Mouse (Mus musculus): Measurements from ENCODE around the gene Phlpp2. TPM values are rescaled to one million over a fixed set of nuclear protein-coding genes. Genes with fewer than 3 reads are reported as not detected.

The Phlpp2 gene
- total RNA-seq, 1 experiment from 2014 or later: 6.3 TPM

DNA sequence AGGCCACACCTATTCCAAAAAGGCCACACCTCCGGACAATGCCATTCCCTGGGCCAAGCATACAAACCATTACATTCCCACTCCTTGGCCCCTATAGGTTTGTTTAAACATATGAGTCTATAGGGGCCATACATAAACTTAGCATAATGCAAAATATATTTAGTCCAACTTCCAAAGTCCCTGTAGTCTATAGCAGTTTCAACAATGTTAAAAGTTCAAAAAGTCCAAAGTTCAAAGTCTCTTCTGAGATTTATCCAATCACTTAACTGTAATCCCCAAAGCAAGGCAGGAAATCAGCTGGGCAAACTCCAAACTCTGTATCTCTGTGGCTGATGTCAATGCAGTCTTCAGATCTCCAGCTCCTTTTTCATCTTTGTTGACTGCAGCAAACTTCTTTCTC lies 20.9 kb downstream of the Phlpp2 start:
- ATAC-seq (replicated peaks in 1 of 2; ENCODE audit: insufficient read depth in 1 of 2, low FRiP score in 2 of 2, low TSS enrichment in 1 of 2, low read depth in 1 of 2, poor library complexity in 2 of 2, severe bottlenecking in 2 of 2): no peak

DNA sequence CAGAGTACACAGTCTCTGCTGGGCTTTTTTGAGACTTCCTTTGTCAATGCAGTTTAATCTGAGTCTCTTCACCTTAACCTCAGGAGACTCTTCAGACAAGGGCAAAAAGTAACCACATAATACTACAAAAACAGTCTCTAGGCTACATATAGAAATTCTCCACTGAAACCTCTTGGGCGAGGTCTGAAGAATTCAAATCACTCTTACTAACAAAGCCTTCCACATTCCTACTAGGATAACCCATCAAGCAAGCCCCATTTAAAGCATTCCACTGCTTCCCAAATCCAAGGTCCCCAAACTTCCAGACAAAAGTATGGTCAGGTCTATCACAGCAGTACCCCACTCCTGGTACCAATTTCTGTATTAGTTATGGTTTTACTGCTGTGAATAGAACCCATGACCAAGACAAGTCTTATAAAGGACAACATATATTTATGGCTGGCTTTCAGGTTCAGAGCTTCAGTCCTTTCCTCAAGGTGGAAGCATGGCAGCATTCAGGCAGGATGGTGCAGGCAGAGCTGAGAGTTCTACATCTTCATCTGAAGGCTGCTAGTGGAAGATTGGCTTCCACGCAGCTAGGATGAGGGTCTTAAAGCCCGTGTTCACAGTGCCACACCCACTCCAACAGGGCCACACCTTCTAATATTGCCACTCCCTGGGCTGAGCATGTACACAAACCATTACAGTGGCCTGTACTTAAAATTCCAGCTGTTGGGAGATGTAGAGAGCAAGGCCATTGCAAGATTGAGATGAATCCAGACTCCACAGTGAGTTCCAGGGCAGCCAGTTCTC lies 22.6 kb downstream of the Phlpp2 start:
- ATAC-seq (replicated peaks in 1 of 2; ENCODE audit: insufficient read depth in 1 of 2, low FRiP score in 2 of 2, low TSS enrichment in 1 of 2, low read depth in 1 of 2, poor library complexity in 2 of 2, severe bottlenecking in 2 of 2): no peak

DNA sequence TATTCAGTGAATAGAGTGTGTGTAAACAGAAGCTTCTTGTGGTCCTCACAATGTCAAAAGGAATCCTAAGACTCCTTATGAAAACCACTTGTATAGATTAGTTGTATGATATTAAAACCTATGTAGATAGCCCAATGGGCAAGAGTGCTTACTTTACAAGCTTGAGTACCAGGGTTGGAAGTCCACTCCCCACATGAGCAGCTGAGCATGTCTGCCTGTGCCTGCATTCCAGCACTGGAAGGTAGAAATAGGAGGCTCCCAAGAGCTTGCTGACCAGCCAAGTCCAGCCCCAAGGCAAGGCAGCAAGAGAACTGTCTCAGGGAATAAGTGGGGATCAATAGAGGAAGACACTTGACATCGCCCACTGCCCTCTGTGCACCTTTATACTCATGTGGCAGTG lies 26.3 kb downstream of the Phlpp2 start:
- no peak for ATAC-seq (replicated peaks in 1 of 2; ENCODE audit: insufficient read depth in 1 of 2, low FRiP score in 2 of 2, low TSS enrichment in 1 of 2, low read depth in 1 of 2, poor library complexity in 2 of 2, severe bottlenecking in 2 of 2)

DNA sequence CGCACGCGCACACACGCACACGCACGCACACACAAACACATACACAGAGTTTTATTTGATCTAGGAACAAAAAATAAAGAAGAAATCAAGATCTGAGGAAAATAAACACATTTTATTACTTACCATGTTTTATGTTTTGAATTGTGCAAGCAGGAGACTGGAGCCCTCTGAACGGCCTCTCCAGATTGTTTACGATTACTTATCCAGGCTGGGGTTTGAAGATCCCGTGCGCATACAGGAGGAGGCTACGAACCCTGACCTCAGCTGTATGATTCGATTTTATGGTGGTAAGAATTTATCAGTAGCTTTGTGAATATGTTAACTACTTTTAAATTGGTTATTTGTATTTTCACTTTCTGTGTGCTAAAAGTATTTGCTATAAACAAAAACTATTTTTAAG lies 27.0 kb downstream of the Phlpp2 start:
- ATAC-seq (replicated peaks in 1 of 2; ENCODE audit: insufficient read depth in 1 of 2, low FRiP score in 2 of 2, low TSS enrichment in 1 of 2, low read depth in 1 of 2, poor library complexity in 2 of 2, severe bottlenecking in 2 of 2): no peak

DNA sequence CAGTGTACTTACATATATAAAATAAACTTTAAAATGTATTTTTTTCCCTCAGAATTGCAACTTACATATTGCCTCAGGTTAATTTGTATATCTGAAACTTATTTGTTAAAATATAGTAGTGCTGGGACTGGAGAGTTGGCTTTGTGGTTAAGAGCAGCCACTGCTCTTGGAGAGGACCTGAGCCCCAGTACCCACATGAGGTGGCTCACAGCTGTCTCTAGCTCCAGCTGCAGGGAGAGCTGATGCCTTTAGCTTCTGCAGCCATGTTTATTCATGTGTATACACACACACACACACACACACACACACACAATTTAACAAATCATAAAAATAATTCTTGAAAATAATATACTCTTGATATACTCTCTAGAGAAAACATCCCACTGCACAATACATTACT lies 34.0 kb downstream of the Phlpp2 start:
- no peak for ATAC-seq (replicated peaks in 1 of 2; ENCODE audit: insufficient read depth in 1 of 2, low FRiP score in 2 of 2, low TSS enrichment in 1 of 2, low read depth in 1 of 2, poor library complexity in 2 of 2, severe bottlenecking in 2 of 2)

DNA sequence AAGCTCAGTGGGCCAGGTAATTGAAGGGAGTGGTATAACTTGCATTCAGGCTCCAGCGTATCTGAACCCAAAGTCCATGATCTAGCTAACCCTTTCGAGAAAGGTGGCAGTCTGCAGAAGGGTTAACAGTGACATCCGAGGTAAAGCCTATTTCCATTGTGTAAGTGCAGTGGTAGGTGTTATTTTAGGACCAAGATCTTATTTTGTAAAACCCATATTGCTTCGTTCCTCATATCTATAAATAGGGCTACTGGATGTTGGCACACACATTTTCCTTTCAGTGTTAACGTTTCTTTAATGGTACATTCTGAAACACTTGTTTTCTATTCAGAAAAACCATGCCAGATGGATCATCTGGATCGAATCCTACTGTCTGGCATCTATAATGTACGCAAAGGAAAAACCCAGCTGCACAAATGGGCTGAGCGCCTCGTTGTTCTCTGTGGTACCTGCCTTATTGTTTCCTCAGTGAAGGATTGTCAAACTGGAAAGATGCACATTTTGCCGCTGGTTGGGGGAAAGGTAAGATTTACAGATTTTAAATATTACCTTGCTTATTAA lies 35.6 kb downstream of the Phlpp2 start:
- no peak for ATAC-seq (replicated peaks in 1 of 2; ENCODE audit: insufficient read depth in 1 of 2, low FRiP score in 2 of 2, low TSS enrichment in 1 of 2, low read depth in 1 of 2, poor library complexity in 2 of 2, severe bottlenecking in 2 of 2)

- no peak for ATAC-seq (replicated peaks in 1 of 2; ENCODE audit: insufficient read depth in 1 of 2, low FRiP score in 2 of 2, low TSS enrichment in 1 of 2, low read depth in 1 of 2, poor library complexity in 2 of 2, severe bottlenecking in 2 of 2)
These were observed 36.8 kb downstream of the Phlpp2 start for GRCm38 (mm10) chr8:109904928-109905668.

GRCm38 (mm10) chr8:109906907-109907306 lies 38.6 kb downstream of the Phlpp2 start:
- no peak for ATAC-seq (replicated peaks in 1 of 2; ENCODE audit: insufficient read depth in 1 of 2, low FRiP score in 2 of 2, low TSS enrichment in 1 of 2, low read depth in 1 of 2, poor library complexity in 2 of 2, severe bottlenecking in 2 of 2)

DNA sequence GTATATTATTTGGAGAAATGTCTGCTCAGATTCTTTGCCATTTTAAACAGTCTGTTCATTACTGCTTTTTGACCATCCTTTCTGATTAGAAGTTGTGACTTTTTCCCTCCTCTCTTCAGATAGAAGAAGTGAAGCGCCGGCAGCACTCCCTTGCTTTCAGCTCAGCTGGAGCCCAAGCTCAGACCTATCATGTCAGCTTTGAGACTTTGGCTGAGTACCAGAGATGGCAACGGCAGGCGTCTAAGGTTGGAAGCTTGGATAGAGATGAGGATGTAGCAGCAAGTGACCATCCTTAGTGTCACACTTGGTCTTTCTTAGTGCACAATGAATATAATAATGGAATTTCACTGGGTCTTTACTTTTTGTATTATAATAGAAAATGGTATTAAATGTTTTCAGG lies 39.0 kb downstream of the Phlpp2 start:
- ATAC-seq (replicated peaks in 1 of 2; ENCODE audit: insufficient read depth in 1 of 2, low FRiP score in 2 of 2, low TSS enrichment in 1 of 2, low read depth in 1 of 2, poor library complexity in 2 of 2, severe bottlenecking in 2 of 2): no peak

DNA sequence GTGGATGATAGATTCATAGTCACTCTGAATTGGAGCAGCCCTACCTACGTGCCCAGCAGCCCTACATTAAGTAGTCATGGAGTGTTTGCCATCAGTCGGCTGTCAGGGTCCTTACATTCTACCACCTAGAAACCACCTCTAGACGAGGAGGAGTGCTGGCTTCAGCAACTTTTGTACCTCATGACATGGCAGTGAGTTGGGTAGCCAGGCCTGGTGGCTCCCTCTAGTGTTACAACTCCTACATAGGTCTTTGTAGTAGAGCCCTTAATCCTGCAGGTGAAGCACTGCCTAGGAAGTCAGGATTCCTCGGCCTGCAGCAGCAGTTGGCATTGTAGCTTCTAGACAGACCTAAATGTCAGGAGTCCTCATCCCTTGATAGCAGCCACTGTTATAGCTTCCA lies 48.9 kb downstream of the Phlpp2 start:
- peak; percentile 94 to 98 for ATAC-seq (replicated peaks in 1 of 2; ENCODE audit: insufficient read depth in 1 of 2, low FRiP score in 2 of 2, low TSS enrichment in 1 of 2, low read depth in 1 of 2, poor library complexity in 2 of 2, severe bottlenecking in 2 of 2)

DNA sequence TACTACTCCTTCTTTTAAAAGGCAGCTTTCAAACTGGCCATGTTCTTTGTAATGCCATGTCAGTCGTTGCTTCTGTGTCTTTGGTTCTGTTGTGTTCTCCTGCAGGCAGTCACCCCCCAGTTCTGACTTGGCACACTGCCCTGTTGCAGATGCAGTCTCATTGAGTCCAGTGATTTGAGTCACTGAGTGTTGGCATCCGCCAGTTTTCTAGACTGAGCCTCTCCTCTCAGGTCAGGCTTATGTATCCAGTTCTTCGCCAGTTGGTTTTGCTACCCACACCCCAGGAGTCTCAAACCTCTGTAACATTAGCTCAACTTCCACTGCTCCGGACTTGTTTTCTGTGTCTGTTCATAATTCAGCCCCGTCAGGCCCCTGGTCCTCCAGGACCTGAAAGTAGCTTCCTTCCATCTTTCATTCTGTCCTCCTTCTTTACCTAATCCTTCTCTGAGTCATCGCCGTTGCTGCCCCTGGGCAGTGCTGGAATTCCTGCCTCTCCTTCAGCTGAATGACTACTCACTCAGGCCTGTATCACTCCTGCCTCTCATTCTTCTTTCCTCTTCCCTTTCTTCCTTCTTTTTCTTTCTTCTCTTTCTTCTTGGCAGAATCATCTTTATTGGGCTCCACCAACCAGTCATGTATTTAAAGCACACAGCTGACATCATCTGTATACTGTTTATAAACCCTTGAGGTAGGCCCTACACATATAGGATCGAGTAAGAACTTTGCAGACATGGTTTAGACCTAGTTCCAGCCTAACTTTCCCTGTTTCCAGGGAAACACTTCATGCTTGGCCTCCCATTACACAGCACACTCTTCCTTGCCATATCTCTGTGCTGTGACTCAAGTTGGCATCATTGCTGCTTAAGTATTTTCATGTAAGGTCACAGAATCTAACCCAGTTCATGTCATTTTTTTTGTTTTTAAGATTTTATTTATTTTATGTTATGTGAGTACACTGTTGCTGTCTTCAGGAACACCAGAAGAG lies 52.4 kb downstream of the Phlpp2 start:
- ATAC-seq (replicated peaks in 1 of 2; ENCODE audit: insufficient read depth in 1 of 2, low FRiP score in 2 of 2, low TSS enrichment in 1 of 2, low read depth in 1 of 2, poor library complexity in 2 of 2, severe bottlenecking in 2 of 2): no peak

DNA sequence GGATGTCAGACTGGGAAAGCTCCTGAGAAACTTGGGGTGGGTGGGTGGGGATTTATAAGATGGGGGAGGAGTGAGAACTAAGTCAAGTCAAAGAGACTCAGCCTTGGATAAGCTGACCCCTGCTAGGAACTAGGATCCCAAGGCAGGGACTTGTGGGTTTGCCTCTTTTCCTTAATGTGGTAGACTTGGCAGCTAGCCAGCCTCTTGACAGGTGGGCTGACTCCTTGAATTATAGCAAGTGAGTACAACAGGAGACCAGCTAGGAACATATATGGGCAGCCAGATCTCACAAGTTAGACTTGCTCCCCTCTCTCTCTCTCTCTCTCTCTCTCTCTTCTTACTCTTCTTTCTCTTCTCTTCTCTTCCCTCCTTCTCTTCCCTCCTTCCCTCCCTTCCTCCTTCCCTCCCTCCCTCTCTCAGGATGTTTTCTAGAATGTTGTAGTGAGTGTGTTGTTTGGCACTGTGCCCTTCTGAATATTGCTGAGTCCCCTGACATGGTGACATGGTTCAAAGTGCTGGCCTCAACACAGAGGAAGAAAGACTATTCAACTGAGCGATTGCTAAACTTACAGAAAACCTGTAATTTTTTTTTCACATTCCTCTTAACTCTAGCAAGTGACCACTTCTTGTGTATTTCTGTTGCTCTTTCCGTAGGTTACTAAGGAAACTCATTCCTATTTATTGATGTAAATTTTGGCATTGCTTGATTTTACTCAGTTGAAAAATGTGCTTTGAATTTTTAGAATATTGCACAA lies 73.4 kb downstream of the Phlpp2 start:
- ATAC-seq (replicated peaks in 1 of 2; ENCODE audit: insufficient read depth in 1 of 2, low FRiP score in 2 of 2, low TSS enrichment in 1 of 2, low read depth in 1 of 2, poor library complexity in 2 of 2, severe bottlenecking in 2 of 2): 0 out of 4 replicates have a peak, but pooled peaks of 1 of the 2 experiments have one; percentile 49

GRCm38 (mm10) chr8:109945153-109945632 lies 76.9 kb downstream of the Phlpp2 start:
- ATAC-seq (replicated peaks in 1 of 2; ENCODE audit: insufficient read depth in 1 of 2, low FRiP score in 2 of 2, low TSS enrichment in 1 of 2, low read depth in 1 of 2, poor library complexity in 2 of 2, severe bottlenecking in 2 of 2): no peak

DNA sequence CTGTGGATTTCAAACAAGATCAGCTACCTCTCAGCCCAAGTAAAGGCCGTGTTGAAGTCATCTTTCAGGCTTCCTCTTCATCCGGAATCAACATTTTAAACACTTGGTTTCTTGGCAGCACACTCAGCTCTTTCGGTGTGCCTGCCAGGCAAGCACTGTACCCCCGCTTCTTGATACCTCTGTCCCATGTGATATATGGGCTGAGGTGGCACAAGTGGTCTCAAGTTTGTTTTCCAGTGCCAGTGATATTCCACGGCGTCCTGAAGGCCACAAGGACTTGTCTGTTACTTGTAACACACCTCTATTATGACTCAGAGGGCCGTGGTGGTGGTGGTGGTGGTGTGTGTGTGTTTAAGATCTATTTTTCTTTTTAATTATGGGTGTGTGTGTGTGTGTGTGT lies 77.4 kb downstream of the Phlpp2 start:
- no peak for ATAC-seq (replicated peaks in 1 of 2; ENCODE audit: insufficient read depth in 1 of 2, low FRiP score in 2 of 2, low TSS enrichment in 1 of 2, low read depth in 1 of 2, poor library complexity in 2 of 2, severe bottlenecking in 2 of 2)

DNA sequence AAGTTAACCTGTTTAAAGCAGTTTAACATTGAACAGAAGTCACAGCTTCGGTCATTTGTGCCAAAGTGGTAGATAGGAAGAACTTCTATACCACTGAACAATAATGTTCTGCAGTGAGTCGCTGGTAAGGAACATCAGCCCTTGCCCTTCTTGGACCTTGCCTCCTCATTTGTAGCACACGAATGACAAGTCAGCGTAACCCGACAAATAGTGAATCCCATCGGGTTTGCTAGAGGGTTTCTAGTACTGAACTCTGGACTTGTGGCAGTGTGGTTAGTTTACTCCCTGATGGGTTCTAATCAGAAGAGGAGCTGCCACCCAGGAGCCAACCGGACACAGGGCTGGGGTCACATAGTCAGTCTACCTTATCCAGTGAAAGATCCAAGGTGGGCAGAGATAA lies 77.9 kb downstream of the Phlpp2 start:
- ATAC-seq (replicated peaks in 1 of 2; ENCODE audit: insufficient read depth in 1 of 2, low FRiP score in 2 of 2, low TSS enrichment in 1 of 2, low read depth in 1 of 2, poor library complexity in 2 of 2, severe bottlenecking in 2 of 2): no peak

DNA sequence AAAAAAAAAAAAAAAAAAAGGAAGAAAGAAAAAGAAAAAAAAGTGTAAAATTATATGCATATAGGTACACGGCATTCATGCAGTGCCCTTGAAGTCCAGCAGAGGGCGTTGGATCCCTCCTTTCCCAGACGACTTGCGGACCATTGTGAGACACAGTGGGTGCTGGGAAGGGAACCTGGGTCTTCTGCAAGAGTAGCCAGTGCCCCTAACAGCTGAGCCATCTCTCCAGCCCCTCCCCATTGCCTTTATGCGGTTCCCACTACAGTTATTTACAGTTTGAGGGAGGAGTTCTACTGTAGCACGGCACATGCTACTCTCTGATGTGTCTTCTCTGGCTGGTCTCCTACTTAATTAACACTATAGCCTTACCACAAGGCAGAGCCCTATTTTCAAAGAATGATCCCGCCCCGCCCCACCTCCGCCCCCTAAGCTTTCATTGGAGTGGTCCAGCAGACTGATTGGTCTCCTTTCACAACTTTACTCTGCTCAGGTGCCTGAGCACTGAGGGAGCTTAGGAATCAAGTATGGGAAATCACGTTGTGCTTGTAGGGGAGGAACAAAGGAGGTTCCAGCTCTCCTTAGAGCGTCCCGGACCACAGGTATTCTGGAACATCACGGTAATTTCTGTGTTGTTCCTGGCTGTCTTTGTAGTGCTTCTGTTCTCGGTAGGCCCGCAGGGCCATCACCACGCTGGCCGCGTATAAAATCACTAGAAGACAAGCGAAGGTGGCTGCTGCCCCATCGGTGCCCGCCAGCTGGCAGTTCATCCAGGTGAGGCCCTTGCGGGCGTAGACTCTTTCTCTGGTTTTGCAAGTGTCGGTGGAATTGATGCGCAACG lies 79.3 kb downstream of the Phlpp2 start:
- ATAC-seq (replicated peaks in 1 of 2; ENCODE audit: insufficient read depth in 1 of 2, low FRiP score in 2 of 2, low TSS enrichment in 1 of 2, low read depth in 1 of 2, poor library complexity in 2 of 2, severe bottlenecking in 2 of 2): peak in 1 of 2 experiments; percentile 41; a peak in 2 of 4 replicates
